Mouse (Mus musculus) G1E (cell line): ENCODE data around the gene Pomt2.

ENCODE experiments used
- CTCF ChIP-seq: IDR thresholded peaks from 2 replicates; pipeline ENCODE4 v1.5.1; 2012; ENCODE audit warnings: low read depth, low read length, inconsistent platforms, mixed read lengths
- GATA2 ChIP-seq: IDR thresholded peaks from 2 replicates; pipeline ENCODE4 v1.6.1; 2012; ENCODE audit warnings: low read depth, low read length, inconsistent platforms, borderline replicate concordance

DNA sequence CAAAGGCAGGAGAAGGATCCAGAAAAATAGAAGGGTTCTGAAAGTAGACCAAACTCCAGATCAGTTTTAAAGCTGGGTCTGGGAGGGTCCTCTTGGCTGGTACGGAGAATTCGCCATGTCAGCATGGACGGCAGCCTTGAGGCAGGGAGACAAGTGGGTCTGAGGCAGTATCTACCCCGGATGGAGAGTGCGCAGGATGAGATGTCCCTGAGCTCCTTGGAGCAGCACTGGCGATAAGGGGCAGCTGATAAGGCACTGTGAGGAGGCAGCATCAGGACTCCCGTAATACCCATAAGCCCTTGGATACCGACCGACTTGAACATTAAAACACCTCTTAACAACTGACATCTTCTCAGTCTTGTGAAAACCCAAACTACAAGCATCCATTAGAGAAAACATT is 15.0 kb downstream of the Pomt2 start:
- TF ChIP-seq CTCF (no peak), GATA2 (no peak)
